Mouse (Mus musculus): ENCODE measurements around the gene Hist1h3a.

GRCm38 (mm10) chr13:23747892-23748288 is 14.3 kb downstream of the Hist1h3a start:
- no peak for TF ChIP-seq POLR2A (IDR thresholded peaks at IDR 0.05; ENCODE audit: control insufficient read depth, low read depth, low read length)
- no peak for TF ChIP-seq CTCF (IDR thresholded peaks at IDR 0.05; ENCODE audit: control insufficient read depth, insufficient read depth, insufficient replicate concordance, low read depth, low read length)
